Mouse (Mus musculus): ENCODE measurements around the gene Set. TPM values are rescaled to one million over a fixed set of nuclear protein-coding genes. Genes with fewer than 3 reads are reported as not detected.

Gene Set
- polyA plus RNA-seq (2016; fragmentation: Nextera tagmentation; extraction: Ambion mirVana), result 297 and 306 TPM in 2 replicates

- no peak within 1 kb of the TSS for H3K4me2 ChIP-seq
- H3K4me1 ChIP-seq (replicated peaks), result 0 out of 2 replicates have a peak, but pooled peaks cover 4% of the 10 kb centered on the region
- no peak within 1 kb of the TSS for H3K27ac ChIP-seq (ENCODE audit: poor library complexity, severe bottlenecking)
- ATAC-seq (ENCODE audit: insufficient number of reproducible peaks, low FRiP score), result no peak
- H3K9ac ChIP-seq, result no peak within 1 kb of the TSS
- no peaks in the 10 kb centered on the region for H3K36me3 ChIP-seq
- WGBS, result 46% methylated on average over 12 of the region's 12 CpGs
- no peak within 1 kb of the TSS for H3K4me3 ChIP-seq
- H3K9me3 ChIP-seq (replicated peaks), result no peaks in the 10 kb centered on the region
- H3K27me3 ChIP-seq (replicated peaks), result no peaks in the 10 kb centered on the region
Observed at GRCm38 (mm10) chr2:30057223-30057904, at the start of gene Set. TSS of gene Set (plus strand) at chr2:30057378.

DNA sequence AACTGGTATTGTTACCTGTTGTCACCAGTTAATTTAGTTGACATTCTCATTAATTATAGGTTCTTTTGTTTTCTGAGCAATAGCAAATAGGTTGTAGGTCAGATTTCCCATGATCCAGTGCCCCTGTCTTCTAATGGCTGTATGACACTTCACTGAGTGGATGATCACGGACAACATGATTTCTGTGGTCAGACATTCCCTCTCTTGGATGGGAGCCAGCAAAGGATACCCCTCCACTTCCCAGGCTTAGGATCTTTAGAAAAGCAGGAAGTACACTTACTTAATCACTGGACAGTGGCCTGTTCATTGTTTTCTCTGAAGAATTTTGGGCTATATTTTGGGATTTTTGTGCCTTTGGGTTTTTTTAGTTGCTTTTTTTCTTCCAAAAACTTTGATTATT lies 48.1 kb upstream of the Set start:
- Histone ChIP-seq H3K4me2 (no peak overlapping the region), H3K9me3 (replicated peaks) (no peaks in the 10 kb centered on the region)
- WGBS, result 43% methylated on average over 1 of the region's 1 CpGs

GRCm38 (mm10) chr2:30010840-30011281 lies 46.3 kb upstream of the Set start:
- WGBS, result 86% methylated on average over 8 of the region's 8 CpGs
- no peaks in the 10 kb centered on the region for H3K9me3 ChIP-seq (replicated peaks)
- H3K4me1 ChIP-seq (replicated peaks), result no peaks in the 10 kb centered on the region
- no peaks in the 10 kb centered on the region for H3K27me3 ChIP-seq (replicated peaks)
- no peak overlapping the region for H3K9ac ChIP-seq
- no peak overlapping the region for H3K4me2 ChIP-seq
- peaks cover 97% of the 10 kb centered on the region for H3K36me3 ChIP-seq
- no peak overlapping the region for H3K4me3 ChIP-seq
- no peak overlapping the region for H3K27ac ChIP-seq (ENCODE audit: poor library complexity, severe bottlenecking)
- ATAC-seq (ENCODE audit: insufficient number of reproducible peaks, low FRiP score), result no peak

More for the DNA sequence above, 48.1 kb upstream of the Set start:
- ATAC-seq (ENCODE audit: insufficient number of reproducible peaks, low FRiP score), result no peak
- H3K4me3 ChIP-seq, result no peak overlapping the region
- H3K27ac ChIP-seq (ENCODE audit: poor library complexity, severe bottlenecking), result no peak overlapping the region
- H3K36me3 ChIP-seq, result peaks cover 96% of the 10 kb centered on the region
- no peak overlapping the region for H3K9ac ChIP-seq
- no peaks in the 10 kb centered on the region for H3K27me3 ChIP-seq (replicated peaks)
- H3K4me1 ChIP-seq (replicated peaks), result no peaks in the 10 kb centered on the region

- Histone ChIP-seq H3K27me3 (replicated peaks) (no peaks in the 10 kb centered on the region), H3K36me3 (peaks cover 97% of the 10 kb centered on the region), H3K9me3 (replicated peaks) (no peaks in the 10 kb centered on the region), H3K4me1 (replicated peaks) (no peaks in the 10 kb centered on the region), H3K27ac (ENCODE audit: poor library complexity, severe bottlenecking) (no peak overlapping the region), H3K4me2 (no peak overlapping the region), H3K4me3 (no peak overlapping the region), H3K9ac (no peak overlapping the region)
- 81% methylated on average over 11 of the region's 11 CpGs for WGBS
- ATAC-seq (ENCODE audit: insufficient number of reproducible peaks, low FRiP score), result no peak
Observed at GRCm38 (mm10) chr2:30014326-30014966, 42.7 kb upstream of the Set start.

- Histone ChIP-seq H3K9ac (no peak overlapping the region), H3K36me3 (peaks cover 99% of the 10 kb centered on the region), H3K27me3 (replicated peaks) (no peaks in the 10 kb centered on the region), H3K4me3 (no peak overlapping the region), H3K4me2 (no peak overlapping the region), H3K4me1 (replicated peaks) (no peaks in the 10 kb centered on the region), H3K9me3 (replicated peaks) (no peaks in the 10 kb centered on the region), H3K27ac (ENCODE audit: poor library complexity, severe bottlenecking) (no peak overlapping the region)
- WGBS, result 80% methylated on average over 4 of the region's 4 CpGs
- ATAC-seq (ENCODE audit: insufficient number of reproducible peaks, low FRiP score), result no peak
Observed at GRCm38 (mm10) chr2:30025454-30025853, 31.7 kb upstream of the Set start.

GRCm38 (mm10) chr2:30026997-30027396 lies 30.2 kb upstream of the Set start:
- ATAC-seq (ENCODE audit: insufficient number of reproducible peaks, low FRiP score), result no peak
- H3K4me2 ChIP-seq, result no peak overlapping the region
- H3K4me1 ChIP-seq (replicated peaks), result no peaks in the 10 kb centered on the region

GRCm38 (mm10) chr2:30032244-30032846 lies 24.8 kb upstream of the Set start:
- no peak overlapping the region for H3K4me2 ChIP-seq
- ATAC-seq (ENCODE audit: insufficient number of reproducible peaks, low FRiP score), result no peak
- H3K27ac ChIP-seq (ENCODE audit: poor library complexity, severe bottlenecking), result no peak overlapping the region
- H3K4me3 ChIP-seq, result no peak overlapping the region
- H3K27me3 ChIP-seq (replicated peaks), result no peaks in the 10 kb centered on the region
- no peaks in the 10 kb centered on the region for H3K4me1 ChIP-seq (replicated peaks)
- 51% methylated on average over 11 of the region's 11 CpGs for WGBS
- H3K9ac ChIP-seq, result no peak overlapping the region
- peaks cover 65% of the 10 kb centered on the region for H3K36me3 ChIP-seq
- no peaks in the 10 kb centered on the region for H3K9me3 ChIP-seq (replicated peaks)

More at GRCm38 (mm10) chr2:30026997-30027396, 30.2 kb upstream of the Set start:
- no peak overlapping the region for H3K9ac ChIP-seq
- no peak overlapping the region for H3K27ac ChIP-seq (ENCODE audit: poor library complexity, severe bottlenecking)
- WGBS, result 89% methylated on average over 5 of the region's 5 CpGs
- H3K9me3 ChIP-seq (replicated peaks), result no peaks in the 10 kb centered on the region
- peaks cover 100% of the 10 kb centered on the region for H3K36me3 ChIP-seq
- H3K4me3 ChIP-seq, result no peak overlapping the region
- no peaks in the 10 kb centered on the region for H3K27me3 ChIP-seq (replicated peaks)

DNA sequence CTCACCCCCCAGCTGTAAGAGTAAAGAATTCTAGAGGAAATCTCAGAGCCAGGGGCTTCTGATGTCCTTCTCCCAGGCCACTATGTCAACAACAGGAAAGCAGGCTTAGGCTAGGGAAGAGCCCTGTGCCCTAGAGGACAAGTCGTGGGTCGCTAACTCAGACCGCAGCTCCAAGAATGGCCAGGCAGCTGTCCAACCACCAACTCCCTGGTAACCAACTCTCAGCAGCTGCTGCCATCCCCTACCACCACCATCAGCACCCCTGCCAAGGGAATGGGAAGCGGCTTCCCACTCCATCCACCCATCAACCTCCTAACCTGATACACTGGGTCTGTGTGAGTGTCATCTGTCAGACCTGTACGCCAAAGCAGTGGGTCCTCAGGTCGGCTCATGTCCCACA lies 24.2 kb upstream of the Set start:
- no peak overlapping the region for H3K9ac ChIP-seq
- H3K4me2 ChIP-seq, result no peak overlapping the region
- WGBS, result 67% methylated on average over 6 of the region's 6 CpGs
- no peak overlapping the region for H3K27ac ChIP-seq (ENCODE audit: poor library complexity, severe bottlenecking)
- H3K27me3 ChIP-seq (replicated peaks), result no peaks in the 10 kb centered on the region
- H3K9me3 ChIP-seq (replicated peaks), result no peaks in the 10 kb centered on the region
- H3K36me3 ChIP-seq, result peaks cover 65% of the 10 kb centered on the region
- no peak overlapping the region for H3K4me3 ChIP-seq
- no peaks in the 10 kb centered on the region for H3K4me1 ChIP-seq (replicated peaks)
- no peak for ATAC-seq (ENCODE audit: insufficient number of reproducible peaks, low FRiP score)

GRCm38 (mm10) chr2:30037762-30038161 lies 19.4 kb upstream of the Set start:
- H3K9ac ChIP-seq, result no peak overlapping the region
- no peak overlapping the region for H3K27ac ChIP-seq (ENCODE audit: poor library complexity, severe bottlenecking)
- peaks cover 6% of the 10 kb centered on the region; the same call in 1 of the 2 replicates for H3K4me1 ChIP-seq (replicated peaks)
- 82% methylated on average over 2 of the region's 2 CpGs for WGBS
- no peaks in the 10 kb centered on the region for H3K9me3 ChIP-seq (replicated peaks)
- H3K4me2 ChIP-seq, result no peak overlapping the region
- no peak overlapping the region for H3K4me3 ChIP-seq
- no peaks in the 10 kb centered on the region for H3K27me3 ChIP-seq (replicated peaks)
- ATAC-seq (ENCODE audit: insufficient number of reproducible peaks, low FRiP score), result no peak
- peaks cover 19% of the 10 kb centered on the region for H3K36me3 ChIP-seq

DNA sequence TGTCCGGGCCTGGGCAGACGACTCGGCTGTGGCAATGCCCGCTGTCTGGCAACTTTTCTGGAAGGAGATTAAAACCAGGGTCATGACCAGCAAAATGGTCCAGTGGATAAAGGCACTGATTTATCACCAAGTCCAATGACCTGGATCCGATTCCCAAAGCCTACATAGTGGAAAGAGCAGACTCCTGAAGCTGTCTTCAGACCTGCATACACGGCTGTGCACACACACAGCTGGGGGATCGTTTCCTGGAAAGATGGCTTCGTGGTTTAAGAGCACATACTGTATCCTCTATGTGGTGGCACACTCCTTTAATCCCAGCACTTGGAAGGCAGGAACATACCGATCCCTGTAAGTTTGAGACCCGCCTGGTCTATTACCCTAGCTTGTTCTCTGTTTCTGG lies 18.8 kb upstream of the Set start:
- H3K9ac ChIP-seq, result no peak overlapping the region
- no peaks in the 10 kb centered on the region for H3K27me3 ChIP-seq (replicated peaks)
- H3K9me3 ChIP-seq (replicated peaks), result no peaks in the 10 kb centered on the region
- ATAC-seq (ENCODE audit: insufficient number of reproducible peaks, low FRiP score), result no peak
- no peak overlapping the region for H3K4me3 ChIP-seq
- no peak overlapping the region for H3K4me2 ChIP-seq
- peaks cover 15% of the 10 kb centered on the region for H3K36me3 ChIP-seq
- H3K27ac ChIP-seq (ENCODE audit: poor library complexity, severe bottlenecking), result no peak overlapping the region
- H3K4me1 ChIP-seq (replicated peaks), result peaks cover 8% of the 10 kb centered on the region; the same call in 1 of the 2 replicates
- 87% methylated on average over 10 of the region's 10 CpGs for WGBS

GRCm38 (mm10) chr2:30039687-30040086 lies 17.5 kb upstream of the Set start:
- Histone ChIP-seq H3K4me1 (replicated peaks) (peaks cover 8% of the 10 kb centered on the region; the same call in 1 of the 2 replicates), H3K9me3 (replicated peaks) (no peaks in the 10 kb centered on the region), H3K36me3 (peaks cover 17% of the 10 kb centered on the region)

More at GRCm38 (mm10) chr2:30039687-30040086, 17.5 kb upstream of the Set start:
- H3K9ac ChIP-seq, result no peak overlapping the region
- no peak overlapping the region for H3K27ac ChIP-seq (ENCODE audit: poor library complexity, severe bottlenecking)
- ATAC-seq (ENCODE audit: insufficient number of reproducible peaks, low FRiP score), result no peak
- H3K27me3 ChIP-seq (replicated peaks), result no peaks in the 10 kb centered on the region
- H3K4me3 ChIP-seq, result no peak overlapping the region
- no peak overlapping the region for H3K4me2 ChIP-seq
